Mouse (Mus musculus) hindbrain, embryonic 13.5 days (tissue): ENCODE measurements around the gene Prdm16. TPM values are rescaled to one million over a fixed set of nuclear protein-coding genes. Genes with fewer than 3 reads are reported as not detected.

Experiments used
- ATAC-seq: fragments of 200-750 bp; cut with Nextera tagmentation; 2 replicates; pipeline ENCODE4 v1.8.0; 2017; ENCODE audit warnings: moderate TSS enrichment; ENCODE audit not compliant: low FRiP score
- H3K27ac ChIP-seq: fragments of 300-500 bp; sonication (generic); 2 replicates; pipeline ENCODE4 v1.5.1; 2015; ENCODE audit warnings: inconsistent platforms, mild to moderate bottlenecking, moderate library complexity
- H3K27me3 ChIP-seq: fragments of 300-500 bp; sonication (generic); 2 replicates; pipeline ENCODE4 v1.6.1; 2015; ENCODE audit warnings: mild to moderate bottlenecking, inconsistent platforms
- H3K36me3 ChIP-seq: fragments of 300-500 bp; sonication (generic); 2 replicates; pipeline ENCODE4 v1.6.1; 2015; ENCODE audit warnings: mild to moderate bottlenecking, inconsistent platforms
- H3K4me1 ChIP-seq: fragments of 300-500 bp; sonication (generic); replicated peaks from 2 replicates; pipeline ENCODE4 v1.6.1; 2015; ENCODE audit warnings: inconsistent platforms
- H3K4me2 ChIP-seq: fragments of 300-500 bp; sonication (generic); 2 replicates; pipeline ENCODE4 v1.6.1; 2015; ENCODE audit warnings: inconsistent platforms, mild to moderate bottlenecking, moderate library complexity
- H3K4me3 ChIP-seq: fragments of 300-500 bp; sonication (generic); 2 replicates; pipeline ENCODE4 v1.5.1; 2015; ENCODE audit warnings: mild to moderate bottlenecking, inconsistent platforms
- H3K9ac ChIP-seq: fragments of 300-500 bp; sonication (generic); 2 replicates; pipeline ENCODE4 v1.6.1; 2015; ENCODE audit warnings: mild to moderate bottlenecking, inconsistent platforms
- H3K9me3 ChIP-seq: fragments of 300-500 bp; sonication (generic); 2 replicates; pipeline ENCODE4 v1.6.1; 2016; ENCODE audit warnings: inconsistent platforms
- WGBS: fragments of 180-500 bp; shearing (Covaris S2); methylation state at CpG from one replicate; pipeline ENCODE4 v1.1.7; 2015; 5-methylcytosine and 5-hydroxymethylcytosine counted together
- polyA plus RNA-seq: library from polyadenylated mRNA; unstranded; fragments of >200 nt; fragmentation: Nextera tagmentation; extraction: Ambion mirVana; gene quantifications from 2 replicates; pipeline ENCODE4 v1.2.1, GENCODE M21; 2015

Prdm16 gene
- polyA plus RNA-seq, 1 experiment from 2014 or later = 17.2 TPM

GRCm38 (mm10) chr4:154394123-154394722, 242.4 kb downstream of the Prdm16 start:
- no peak overlapping the region for H3K9ac ChIP-seq
- 42% methylated on average over 7 of the region's 7 CpGs for WGBS
- H3K4me3 ChIP-seq = no peak overlapping the region
- no peak overlapping the region for H3K27ac ChIP-seq
- H3K9me3 ChIP-seq = no peaks in the 10 kb centered on the region
- ATAC-seq = no peak
- H3K4me2 ChIP-seq = no peak overlapping the region
- H3K27me3 ChIP-seq = peaks cover 20% of the 10 kb centered on the region
- no peaks in the 10 kb centered on the region for H3K36me3 ChIP-seq
- peaks cover 59% of the 10 kb centered on the region for H3K4me1 ChIP-seq

GRCm38 (mm10) chr4:154393196-154394122, 243.2 kb downstream of the Prdm16 start:
- H3K9ac ChIP-seq = no peak overlapping the region
- WGBS = 25% methylated on average over 18 of the region's 18 CpGs

DNA sequence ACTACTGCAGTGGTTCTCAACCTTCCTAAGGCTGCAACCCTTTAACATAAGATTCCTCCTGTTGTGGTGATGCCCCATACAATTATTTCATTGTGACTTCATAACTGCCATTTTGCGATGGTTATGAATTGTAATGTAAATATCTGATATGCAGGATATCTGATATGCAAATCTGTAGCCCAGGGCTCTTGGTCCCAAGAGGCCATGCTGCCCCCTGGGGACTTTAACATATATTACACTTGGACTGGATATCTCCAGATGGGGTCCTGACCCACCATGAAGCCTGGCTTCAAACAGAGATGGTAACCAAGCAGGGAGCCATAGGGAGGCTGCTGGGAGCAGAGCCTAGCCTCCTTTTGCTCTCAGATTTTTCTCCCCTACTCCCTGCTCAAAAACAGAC, 244.0 kb downstream of the Prdm16 start:
- no peak overlapping the region for H3K9ac ChIP-seq
- WGBS = 72% methylated on average over 1 of the region's 1 CpGs
- no peak overlapping the region for H3K4me3 ChIP-seq
- peaks cover 61% of the 10 kb centered on the region for H3K4me1 ChIP-seq
- no peak overlapping the region for H3K27ac ChIP-seq
- no peak for ATAC-seq
- no peaks in the 10 kb centered on the region for H3K9me3 ChIP-seq
- H3K4me2 ChIP-seq = no peak overlapping the region
- no peaks in the 10 kb centered on the region for H3K36me3 ChIP-seq
- peaks cover 35% of the 10 kb centered on the region for H3K27me3 ChIP-seq

More at GRCm38 (mm10) chr4:154393196-154394122, 243.2 kb downstream of the Prdm16 start:
- ATAC-seq = peak; percentile 6; the same call in 1 of the 2 replicates
- Histone ChIP-seq H3K27ac (no peak overlapping the region), H3K4me1 (peaks cover 61% of the 10 kb centered on the region), H3K36me3 (no peaks in the 10 kb centered on the region), H3K4me3 (no peak overlapping the region), H3K9me3 (no peaks in the 10 kb centered on the region), H3K4me2 (no peak overlapping the region), H3K27me3 (peaks cover 27% of the 10 kb centered on the region)

- WGBS = 8% methylated on average over 20 of the region's 20 CpGs
- Histone ChIP-seq H3K27ac (peak overlapping the region; percentile 72), H3K9me3 (no peaks in the 10 kb centered on the region), H3K27me3 (peaks cover 35% of the 10 kb centered on the region), H3K4me3 (no peak overlapping the region), H3K4me2 (0 out of 2 replicates have a peak overlapping the region, but pooled peaks have one; percentile 17), H3K9ac (peak overlapping the region; percentile 46; the same call in 1 of the 2 replicates), H3K36me3 (no peaks in the 10 kb centered on the region), H3K4me1 (peaks cover 63% of the 10 kb centered on the region)
- ATAC-seq = peak; percentile 47
Measured at GRCm38 (mm10) chr4:154390333-154391080, 246.2 kb downstream of the Prdm16 start.

GRCm38 (mm10) chr4:154389641-154390040, 247.0 kb downstream of the Prdm16 start:
- no peaks in the 10 kb centered on the region for H3K36me3 ChIP-seq
- 71% methylated on average over 2 of the region's 2 CpGs for WGBS
- no peak overlapping the region for H3K4me3 ChIP-seq
- peaks cover 70% of the 10 kb centered on the region for H3K4me1 ChIP-seq
- H3K27me3 ChIP-seq = peaks cover 35% of the 10 kb centered on the region
- no peak for ATAC-seq
- no peaks in the 10 kb centered on the region for H3K9me3 ChIP-seq
- H3K9ac ChIP-seq = no peak overlapping the region
- no peak overlapping the region for H3K4me2 ChIP-seq
- H3K27ac ChIP-seq = peak overlapping the region; percentile 72; the same call in 1 of the 2 replicates

GRCm38 (mm10) chr4:154386810-154387209, 249.9 kb downstream of the Prdm16 start:
- Histone ChIP-seq H3K36me3 (no peaks in the 10 kb centered on the region), H3K9me3 (no peaks in the 10 kb centered on the region), H3K27me3 (peaks cover 33% of the 10 kb centered on the region), H3K27ac (peak overlapping the region; percentile 35), H3K4me2 (no peak overlapping the region), H3K9ac (peak overlapping the region; percentile 35; the same call in 1 of the 2 replicates), H3K4me1 (peaks cover 46% of the 10 kb centered on the region), H3K4me3 (no peak overlapping the region)
- ATAC-seq = no peak
- WGBS = 42% methylated on average over 8 of the region's 8 CpGs

DNA sequence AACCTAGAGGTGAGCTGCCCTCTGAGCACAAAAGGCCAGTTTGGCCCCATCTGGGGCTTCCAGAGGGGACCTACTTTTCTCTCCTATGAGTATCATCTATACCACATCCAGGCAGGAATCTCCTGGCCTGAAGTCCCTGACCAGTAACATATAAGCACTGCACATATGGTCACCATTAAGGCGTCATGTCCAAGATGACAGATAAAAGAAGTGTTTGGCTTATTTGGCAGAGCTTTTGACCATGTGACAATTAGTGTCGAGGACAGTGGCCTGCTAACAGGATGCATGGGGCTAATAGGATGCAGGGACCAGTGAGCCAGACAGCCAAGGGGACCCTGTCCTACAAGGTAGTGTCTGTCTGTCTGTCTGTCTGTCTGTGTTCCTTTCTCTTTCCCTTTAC, 250.8 kb downstream of the Prdm16 start:
- Histone ChIP-seq H3K9me3 (no peaks in the 10 kb centered on the region), H3K36me3 (no peaks in the 10 kb centered on the region), H3K9ac (no peak overlapping the region), H3K4me2 (no peak overlapping the region), H3K27ac (no peak overlapping the region), H3K4me1 (peaks cover 37% of the 10 kb centered on the region), H3K27me3 (peaks cover 33% of the 10 kb centered on the region), H3K4me3 (no peak overlapping the region)
- 75% methylated on average over 2 of the region's 2 CpGs for WGBS
- ATAC-seq = no peak

DNA sequence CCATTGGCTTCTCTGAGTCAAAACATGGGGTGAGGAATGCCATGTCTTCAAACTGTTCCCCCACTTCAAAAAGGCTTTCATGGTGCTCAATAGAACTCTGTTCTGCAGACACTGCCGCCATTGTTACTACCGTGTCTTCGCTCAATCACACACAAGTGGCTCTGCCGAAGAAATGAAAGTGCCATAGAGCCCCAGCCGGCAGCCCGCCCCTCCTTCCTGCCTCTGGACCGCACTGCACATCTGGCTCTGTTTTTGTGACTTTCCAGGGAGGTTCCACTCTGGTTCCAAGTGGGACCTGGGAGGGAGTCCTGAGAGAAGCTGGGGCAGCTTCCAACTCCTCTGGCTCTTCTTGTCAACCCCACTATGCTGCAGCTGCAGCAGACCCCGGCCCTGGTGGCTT, 251.5 kb downstream of the Prdm16 start:
- Histone ChIP-seq H3K9ac (no peak overlapping the region), H3K9me3 (no peaks in the 10 kb centered on the region), H3K4me2 (no peak overlapping the region), H3K4me1 (peaks cover 30% of the 10 kb centered on the region), H3K27ac (no peak overlapping the region), H3K36me3 (no peaks in the 10 kb centered on the region), H3K27me3 (peaks cover 33% of the 10 kb centered on the region), H3K4me3 (no peak overlapping the region)
- no peak for ATAC-seq
- WGBS = 51% methylated on average over 8 of the region's 8 CpGs

- WGBS = 97% methylated on average over 2 of the region's 2 CpGs
- no peak overlapping the region for H3K27ac ChIP-seq
- no peak for ATAC-seq
- H3K4me3 ChIP-seq = no peak overlapping the region
- no peaks in the 10 kb centered on the region for H3K36me3 ChIP-seq
- no peak overlapping the region for H3K9ac ChIP-seq
- no peaks in the 10 kb centered on the region for H3K4me1 ChIP-seq
- peaks cover 5% of the 10 kb centered on the region; the same call in 1 of the 2 replicates for H3K27me3 ChIP-seq
- no peaks in the 10 kb centered on the region for H3K9me3 ChIP-seq
- no peak overlapping the region for H3K4me2 ChIP-seq
Measured at GRCm38 (mm10) chr4:154378876-154379275, 257.8 kb downstream of the Prdm16 start.

GRCm38 (mm10) chr4:154375939-154376625, 260.6 kb downstream of the Prdm16 start:
- WGBS = 93% methylated on average over 10 of the region's 10 CpGs
- H3K4me3 ChIP-seq = no peak overlapping the region

DNA sequence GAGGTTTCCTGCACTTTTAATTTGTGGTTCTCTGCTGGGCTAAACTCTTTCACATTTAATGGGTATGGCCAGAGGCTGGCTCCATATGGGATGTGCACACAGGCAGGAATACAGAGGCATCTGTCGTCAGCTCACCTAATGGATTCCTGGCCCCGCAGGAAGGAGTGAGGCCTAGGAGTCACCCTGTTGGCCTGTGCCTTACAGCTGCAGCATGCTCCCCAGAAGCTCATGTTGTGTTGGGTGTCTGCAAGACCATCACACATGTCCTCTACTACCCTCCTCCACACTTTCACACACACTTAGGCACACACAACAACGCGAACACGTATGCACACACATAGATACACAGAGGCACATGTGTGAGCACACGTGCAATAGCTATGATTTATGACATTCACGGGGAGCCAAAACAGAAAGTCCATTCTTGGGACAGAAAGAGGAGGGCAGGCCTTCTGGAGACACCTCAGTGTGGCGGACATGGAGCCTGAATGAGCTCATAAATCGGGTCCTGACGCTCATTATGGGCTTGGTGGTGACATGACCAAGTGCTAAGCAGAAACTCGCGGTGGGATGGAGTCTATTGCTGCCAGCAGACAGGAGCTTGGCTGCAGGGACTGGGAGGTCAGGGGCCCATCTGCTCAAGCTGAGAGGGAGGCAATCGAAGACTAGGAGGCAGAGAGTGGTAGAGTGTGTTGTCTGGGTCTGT, 265.0 kb downstream of the Prdm16 start:
- no peaks in the 10 kb centered on the region for H3K36me3 ChIP-seq
- H3K9ac ChIP-seq = no peak overlapping the region
- H3K27me3 ChIP-seq = peaks cover 24% of the 10 kb centered on the region; the same call in 1 of the 2 replicates
- no peak overlapping the region for H3K4me2 ChIP-seq
- no peaks in the 10 kb centered on the region for H3K9me3 ChIP-seq
- H3K27ac ChIP-seq = no peak overlapping the region
- ATAC-seq = no peak
- 70% methylated on average over 13 of the region's 13 CpGs for WGBS
- peaks cover 13% of the 10 kb centered on the region for H3K4me1 ChIP-seq
- H3K4me3 ChIP-seq = no peak overlapping the region

More at GRCm38 (mm10) chr4:154375939-154376625, 260.6 kb downstream of the Prdm16 start:
- H3K9me3 ChIP-seq = no peaks in the 10 kb centered on the region
- no peaks in the 10 kb centered on the region for H3K36me3 ChIP-seq
- no peak for ATAC-seq
- no peak overlapping the region for H3K4me2 ChIP-seq
- peaks cover 9% of the 10 kb centered on the region for H3K4me1 ChIP-seq
- no peak overlapping the region for H3K9ac ChIP-seq
- H3K27me3 ChIP-seq = peaks cover 11% of the 10 kb centered on the region; the same call in 1 of the 2 replicates
- H3K27ac ChIP-seq = no peak overlapping the region
